Mouse (Mus musculus) CH12.LX (cell line): Measurements from ENCODE around the gene Nop53. TPM values are rescaled to one million over a fixed set of nuclear protein-coding genes. Genes with fewer than 3 reads are reported as not detected.
A peak's percentile ranks its signal among the peaks of the same experiment; 100 is the strongest.

Experiments used
- DNase-seq: peaks from one replicate; pipeline ENCODE4 v3.0.0-alpha.2; 2013; ENCODE audit errors: extremely low read depth
- H3K27ac ChIP-seq: 2 replicates; pipeline ENCODE4 v1.5.1; 2012; ENCODE audit warnings: low read depth, mild to moderate bottlenecking, control low read depth, moderate library complexity; ENCODE audit not compliant: insufficient read depth
- H3K27me3 ChIP-seq: replicated peaks from 2 replicates; pipeline ENCODE3; 2012; ENCODE audit warnings: inconsistent platforms
- H3K36me3 ChIP-seq, 2 experiments: replicated peaks in 1 of 2; 2 replicates each; pipeline versions ENCODE3 to v1.6.1; 2012; ENCODE audit warnings: inconsistent platforms in 1 of 2, low read length in 1 of 2, mild to moderate bottlenecking in 1 of 2, mixed read lengths in 1 of 2, moderate library complexity in 1 of 2; ENCODE audit not compliant: control insufficient read depth in 1 of 2, insufficient read depth in 1 of 2
- H3K4me1 ChIP-seq, 2 experiments: 2 replicates each; pipeline ENCODE4 v1.6.1; 2012; ENCODE audit warnings: inconsistent platforms in 1 of 2, moderate library complexity in 1 of 2; ENCODE audit not compliant: insufficient read depth in 2 of 2, control insufficient read depth in 1 of 2
- H3K4me2 ChIP-seq: 2 replicates; pipeline ENCODE4 v1.6.1; 2012; ENCODE audit warnings: low read depth, mild to moderate bottlenecking, control low read depth; ENCODE audit not compliant: poor library complexity, insufficient read depth, severe bottlenecking
- H3K4me3 ChIP-seq, 3 experiments: fragments of 150-350 bp in 1 of 3; sonication (generic) in 1 of 3; replicated peaks in 1 of 3; 2 replicates each; pipeline versions ENCODE3 to v1.5.1; 2011 to 2012; ENCODE audit warnings: low read depth in 2 of 3, low read length in 2 of 3, mild to moderate bottlenecking in 2 of 3, moderate library complexity in 2 of 3, control low read depth in 1 of 3, improper control_type of control experiment in 1 of 3, inconsistent platforms in 1 of 3, mixed read lengths in 1 of 3; ENCODE audit not compliant: poor library complexity in 1 of 3
- H3K79me2 ChIP-seq: replicated peaks from 2 replicates; pipeline ENCODE4 v1.6.1; 2012; ENCODE audit warnings: mild to moderate bottlenecking, moderate library complexity; ENCODE audit not compliant: control insufficient read depth, poor library complexity, insufficient read depth, severe bottlenecking; ENCODE audit errors: extremely low read depth
- H3K9ac ChIP-seq: 2 replicates; pipeline ENCODE4 v1.6.1; 2012; ENCODE audit warnings: low read depth, mild to moderate bottlenecking, control low read depth, moderate library complexity; ENCODE audit not compliant: insufficient read depth
- H3K9me3 ChIP-seq: replicated peaks from 2 replicates; pipeline ENCODE3; 2012; ENCODE audit warnings: low read length, inconsistent platforms, mixed read lengths
- CHD1 ChIP-seq: IDR thresholded peaks from 2 replicates; pipeline ENCODE4 v1.6.1; 2012; ENCODE audit warnings: low read depth, low read length, improper control_type of control experiment, inconsistent platforms
- CTCF ChIP-seq, 2 experiments: IDR thresholded peaks in 1 of 2; conservative IDR thresholded peaks in 1 of 2; 2 replicates each; pipeline ENCODE4 v1.5.1; 2011 to 2012; ENCODE audit warnings: low read depth in 2 of 2, low read length in 2 of 2, improper control_type of control experiment in 1 of 2, inconsistent platforms in 1 of 2, mild to moderate bottlenecking in 1 of 2, moderate library complexity in 1 of 2
- ELF1 ChIP-seq: IDR thresholded peaks from 2 replicates; pipeline ENCODE4 v1.6.1; 2014; ENCODE audit warnings: low read depth, mild to moderate bottlenecking, inconsistent platforms, low read length, improper control_type of control experiment
- EP300 ChIP-seq: IDR thresholded peaks from 2 replicates; pipeline ENCODE4 v1.6.1; 2011; ENCODE audit warnings: low read length, improper control_type of control experiment
- JUND ChIP-seq: conservative IDR thresholded peaks from 2 replicates; pipeline ENCODE4 v1.6.1; 2011; ENCODE audit warnings: low read depth, low read length, improper control_type of control experiment
- MAFK ChIP-seq: IDR thresholded peaks from 2 replicates; pipeline ENCODE4 v1.6.1; 2011; ENCODE audit warnings: low read length, improper control_type of control experiment; ENCODE audit not compliant: insufficient replicate concordance
- MEF2A ChIP-seq: IDR thresholded peaks from 2 replicates; pipeline ENCODE4 v1.6.1; 2014; ENCODE audit warnings: low read depth, mild to moderate bottlenecking, inconsistent platforms, low read length, improper control_type of control experiment, borderline replicate concordance
- MXI1 ChIP-seq: IDR thresholded peaks from 2 replicates; pipeline ENCODE4 v1.6.1; 2011; ENCODE audit warnings: mild to moderate bottlenecking, low read depth, low read length, improper control_type of control experiment
- MYC ChIP-seq: IDR thresholded peaks from 2 replicates; pipeline ENCODE4 v1.6.1; 2011; ENCODE audit warnings: low read depth, mild to moderate bottlenecking, improper control_type of control experiment, low read length
- NELFE ChIP-seq: IDR thresholded peaks from 2 replicates; pipeline ENCODE4 v1.6.1; 2011; ENCODE audit warnings: low read depth, low read length, improper control_type of control experiment
- NRF1 ChIP-seq: IDR thresholded peaks from 2 replicates; pipeline ENCODE4 v1.6.1; 2014; ENCODE audit warnings: low read depth, mild to moderate bottlenecking, inconsistent platforms, low read length, improper control_type of control experiment, moderate library complexity
- POLR2AphosphoS2 ChIP-seq: IDR thresholded peaks from 2 replicates; pipeline ENCODE4 v1.6.1; 2011; ENCODE audit warnings: low read depth, low read length, improper control_type of control experiment
- RCOR1 ChIP-seq: conservative IDR thresholded peaks from 2 replicates; pipeline ENCODE4 v1.6.1; 2012; ENCODE audit warnings: low read depth, mild to moderate bottlenecking, inconsistent platforms, low read length, improper control_type of control experiment
- SIN3A ChIP-seq: IDR thresholded peaks from 2 replicates; pipeline ENCODE4 v1.6.1; 2012; ENCODE audit warnings: low read length, improper control_type of control experiment, inconsistent platforms
- SMC3 ChIP-seq: IDR thresholded peaks from 2 replicates; pipeline ENCODE4 v1.6.1; 2011; ENCODE audit warnings: low read depth, low read length, improper control_type of control experiment
- TBP ChIP-seq: conservative IDR thresholded peaks from 2 replicates; pipeline ENCODE4 v1.6.1; 2011; ENCODE audit warnings: low read depth, low read length, improper control_type of control experiment
- TCF12 ChIP-seq: IDR thresholded peaks from 2 replicates; pipeline ENCODE4 v1.6.1; 2014; ENCODE audit warnings: low read depth, mild to moderate bottlenecking, inconsistent platforms, low read length, improper control_type of control experiment
- USF1 ChIP-seq: IDR thresholded peaks from 2 replicates; pipeline ENCODE4 v1.6.1; 2014; ENCODE audit warnings: low read depth, mild to moderate bottlenecking, inconsistent platforms, low read length, improper control_type of control experiment
- USF2 ChIP-seq: conservative IDR thresholded peaks from 2 replicates; pipeline ENCODE4 v1.6.1; 2011; ENCODE audit warnings: low read depth, low read length, improper control_type of control experiment
- ZMIZ1 ChIP-seq: IDR thresholded peaks from 2 replicates; pipeline ENCODE4 v1.6.1; 2012; ENCODE audit warnings: low read depth, mild to moderate bottlenecking, inconsistent platforms, low read length, improper control_type of control experiment
- dilution Hi-C: fragments of 300-500 bp; cut with MboI; formaldehyde crosslinking; loops from 2 replicates; pipeline ENCODE4 v1.14.3; 2020; ENCODE audit warnings: low sequenced_read_pairs; ENCODE audit not compliant: extremely low pct_unique_long_range_greater_than_20kb, extremely low pct_ligation_motif_present
- in situ Hi-C: fragments of 300-500 bp; cut with MboI; formaldehyde crosslinking; loops from 3 replicates; pipeline ENCODE4 v1.14.3; 2019; ENCODE audit warnings: low sequenced_read_pairs, low pct_ligation_motif_present, low pct_unique_long_range_greater_than_20kb, mixed read lengths
- polyA plus RNA-seq: library from polyadenylated mRNA; unstranded; fragments of >175 nt; gene quantifications from 2 replicates; pipeline ENCODE4 v1.2.1, GENCODE M21; 2012; ENCODE audit warnings: low read depth; ENCODE audit not compliant: insufficient read length
- total RNA-seq, 2 experiments: library from RNA; depleted of rRNA; stranded (reverse); fragments of 300-350 nt in 1 of 2; fragments of >200 nt in 1 of 2; gene quantifications; 2 replicates each; pipeline ENCODE4 v1.2.3; 2012 to 2014

The Nop53 gene
- total and polyA plus RNA-seq, 3 experiments = 199 to 310 (median 291) TPM

DNA sequence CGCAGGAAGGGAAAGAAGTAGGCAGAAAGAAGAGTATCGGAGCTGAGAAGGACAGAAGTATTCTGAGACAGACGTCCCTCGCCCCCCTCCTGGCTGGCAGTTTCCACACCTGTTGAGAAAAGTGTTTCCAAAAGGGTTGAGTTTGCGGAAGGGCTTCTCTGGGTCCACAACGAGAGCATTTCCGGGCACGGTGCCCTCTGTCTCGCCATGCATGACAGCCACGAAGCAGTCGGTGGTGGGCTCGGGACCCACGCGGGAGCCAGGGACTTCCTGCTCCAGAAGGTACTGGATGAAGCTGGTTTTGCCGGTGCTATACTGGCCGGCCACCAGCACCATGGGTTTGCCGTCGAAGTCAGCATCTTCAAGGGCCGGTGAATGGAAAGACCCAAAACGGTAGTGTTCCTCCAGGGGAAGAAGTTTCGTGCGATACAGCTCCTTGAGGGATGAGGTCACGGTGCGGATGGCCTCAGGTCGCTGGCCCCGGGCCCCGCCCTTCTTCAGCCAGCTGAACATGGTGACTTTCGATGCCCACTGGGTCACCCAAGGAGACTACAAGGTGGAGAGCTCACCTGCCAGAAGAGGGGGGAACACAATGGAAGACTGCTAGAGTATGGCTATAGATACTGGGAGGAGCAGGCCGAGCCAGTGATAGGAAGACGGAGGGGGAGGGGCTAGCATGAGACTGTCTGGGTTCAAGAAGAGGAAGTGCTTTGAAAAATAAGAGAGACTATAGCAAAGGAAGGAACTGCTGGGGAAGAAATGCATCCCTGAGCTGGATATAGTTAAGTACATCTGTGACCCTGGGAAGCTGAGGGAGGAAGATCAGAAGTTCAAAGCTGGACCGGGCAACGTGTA is 18.2 kb upstream of the Nop53 start:
- H3K4me3 ChIP-seq = no peak overlapping the region
- H3K9ac ChIP-seq = no peak overlapping the region
- no peak overlapping the region for H3K4me2 ChIP-seq
- peak; percentile 29 for DNase-seq
- in situ Hi-C loops (no loop called here), dilution Hi-C loops (loop anchor here (25.0 kb wide), 1 partner anchor 198 kb away; no protein-coding TSS in a partner anchor)
- no peaks in the 10 kb centered on the region for H3K79me2 ChIP-seq
- H3K27me3 ChIP-seq = no peaks in the 10 kb centered on the region
- peaks cover 0 to 4% of the 10 kb centered on the region in 2 experiments for H3K36me3 ChIP-seq
- no peak overlapping the region for H3K27ac ChIP-seq
- peaks cover 3 to 42% of the 10 kb centered on the region in 2 experiments; a peak in 3 of 4 replicates for H3K4me1 ChIP-seq
- no peaks in the 10 kb centered on the region for H3K9me3 ChIP-seq
- TF ChIP-seq CHD1 (no peak), USF1 (no peak), MEF2A (no peak), JUND (no peak), CTCF (conservative IDR thresholded peaks at IDR 0.05 in 1 of 2, IDR thresholded peaks at IDR 0.05 in 1 of 2; ENCODE audit: low read depth in 2 of 2, low read length in 2 of 2) (no peak), SIN3A (no peak), POLR2AphosphoS2 (no peak), NRF1 (no peak), EP300 (no peak), ZMIZ1 (no peak), TBP (no peak), SMC3 (no peak), RCOR1 (no peak), MYC (no peak), NELFE (no peak), ELF1 (no peak), MAFK (no peak), MXI1 (no peak), TCF12 (no peak), USF2 (no peak)
